Mouse (Mus musculus) testis, postnatal 10 days (tissue): ENCODE data around the gene Xpnpep2.

Experiments
- DNase-seq: peaks from one replicate; pipeline ENCODE4 v3.0.0; 2021; ENCODE audit warnings: low spot score

Xpnpep2 gene

DNA sequence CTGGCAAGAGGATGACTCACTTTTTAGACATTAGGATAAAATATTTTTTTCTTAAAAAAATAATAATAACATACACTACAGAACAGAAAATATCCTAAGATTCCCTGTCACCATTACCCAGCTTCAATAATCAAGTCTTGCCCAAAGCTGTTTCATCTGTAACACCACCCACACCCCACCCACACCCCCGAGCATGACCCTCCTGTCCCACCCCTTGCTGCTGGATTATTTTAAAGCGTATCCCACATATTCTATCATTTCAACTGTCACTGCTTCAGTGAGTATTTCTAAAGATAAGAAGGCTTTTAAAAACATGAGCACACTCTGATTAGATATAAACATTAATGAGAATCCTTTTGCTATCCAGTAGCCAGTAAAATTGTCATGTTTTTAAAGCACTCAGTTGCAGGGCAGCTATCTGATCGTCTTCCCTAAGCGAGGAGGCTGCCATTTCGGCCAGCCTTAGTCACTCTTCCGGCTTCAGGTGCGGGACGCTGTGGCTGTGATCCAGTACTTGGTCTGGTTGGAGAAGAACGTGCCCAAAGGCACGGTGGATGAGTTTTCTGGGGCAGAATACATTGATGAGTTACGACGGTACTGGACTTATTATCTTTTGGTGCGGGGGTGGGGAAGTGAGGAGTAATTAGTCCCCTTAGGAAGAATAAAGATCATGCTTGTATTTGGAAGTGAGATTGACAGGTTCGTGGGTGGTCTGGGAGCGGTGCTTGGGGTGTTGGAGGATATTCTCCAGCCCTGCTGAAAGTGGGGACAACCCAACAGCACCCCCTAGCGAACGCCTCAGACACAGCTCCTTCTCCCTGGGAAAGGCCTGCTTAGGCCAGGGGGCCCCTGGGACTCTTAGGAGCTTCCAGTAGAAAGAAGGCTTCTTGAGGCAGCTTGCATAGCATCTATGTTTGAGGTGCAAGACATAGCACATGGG is 15.9 kb downstream of the Xpnpep2 start:
- peak; percentile 78 for DNase-seq

DNA sequence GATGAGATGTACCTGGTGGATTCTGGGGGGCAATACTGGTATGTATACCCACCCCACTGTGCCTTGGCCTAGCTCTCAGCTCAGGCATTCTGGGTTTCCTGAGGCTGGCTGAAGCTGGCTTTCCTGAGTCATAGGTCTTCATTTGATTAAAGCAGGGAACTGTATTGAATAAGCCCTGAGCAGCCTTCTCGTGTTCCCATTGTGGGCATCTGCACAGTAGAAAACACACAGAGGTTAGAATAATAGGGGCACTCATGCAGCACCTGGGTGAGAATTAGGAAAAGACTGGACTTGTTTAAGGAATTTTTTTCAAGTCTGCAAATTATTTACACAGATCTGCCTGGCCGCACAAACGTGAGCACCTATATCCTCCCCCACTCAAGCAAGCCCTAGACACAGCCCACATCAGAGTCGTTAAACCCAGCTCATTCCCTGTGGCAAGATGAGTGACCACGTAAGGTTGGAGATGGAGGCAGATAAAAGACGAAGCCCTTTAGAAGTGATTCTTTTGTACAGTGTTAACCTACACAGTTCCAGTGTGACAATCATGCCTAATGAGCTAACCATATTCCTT is 18.5 kb downstream of the Xpnpep2 start:
- DNase-seq: no peak

DNA sequence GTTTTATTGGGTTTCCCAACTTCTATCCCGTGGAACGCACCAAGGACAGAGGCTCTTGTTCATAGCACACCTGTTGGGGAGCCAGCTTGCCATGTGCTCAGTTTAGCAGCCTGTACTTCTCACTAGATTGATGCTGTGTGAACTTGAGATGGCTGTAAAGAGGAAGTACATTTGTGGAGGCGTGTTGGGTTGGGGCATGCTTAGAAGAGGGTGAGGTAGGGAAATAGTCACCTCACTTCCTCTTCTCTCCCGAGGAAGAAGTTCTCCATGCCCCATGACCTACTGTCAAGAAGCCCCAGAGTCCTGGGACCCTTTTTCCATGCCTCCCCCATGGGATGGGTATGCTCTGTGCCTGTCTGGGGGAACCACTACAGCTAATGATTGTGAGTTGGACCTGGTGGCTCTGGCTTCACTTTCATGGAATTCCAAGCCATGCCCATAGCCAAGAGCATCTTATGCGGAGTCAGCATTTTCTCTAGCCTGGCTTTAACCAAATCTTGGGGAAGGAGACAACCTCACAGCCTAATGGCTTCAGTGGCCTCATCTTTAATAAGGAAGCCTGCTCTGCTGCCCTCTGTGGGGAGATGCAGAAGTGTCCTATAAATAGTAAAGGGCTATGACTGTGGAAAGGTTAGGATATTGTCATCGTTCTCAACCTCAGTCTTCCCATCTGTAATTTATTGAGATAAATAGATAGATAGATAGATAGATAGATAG is 19.1 kb downstream of the Xpnpep2 start:
- no peak for DNase-seq

- DNase-seq: no peak
Observed at GRCm38 (mm10) chrX:48129167-48129566, 20.6 kb downstream of the Xpnpep2 start.

GRCm38 (mm10) chrX:48136935-48137334 is 28.4 kb downstream of the Xpnpep2 start:
- DNase-seq: no peak

GRCm38 (mm10) chrX:48138011-48138410 is 29.5 kb downstream of the Xpnpep2 start:
- no peak for DNase-seq

- no peak for DNase-seq
Observed at GRCm38 (mm10) chrX:48138539-48139275, 30.2 kb downstream of the Xpnpep2 start.

- DNase-seq: no peak
Observed at GRCm38 (mm10) chrX:48139368-48140285, 31.1 kb downstream of the Xpnpep2 start.

- DNase-seq: no peak
Observed at GRCm38 (mm10) chrX:48140286-48140877, 31.9 kb downstream of the Xpnpep2 start.

DNA sequence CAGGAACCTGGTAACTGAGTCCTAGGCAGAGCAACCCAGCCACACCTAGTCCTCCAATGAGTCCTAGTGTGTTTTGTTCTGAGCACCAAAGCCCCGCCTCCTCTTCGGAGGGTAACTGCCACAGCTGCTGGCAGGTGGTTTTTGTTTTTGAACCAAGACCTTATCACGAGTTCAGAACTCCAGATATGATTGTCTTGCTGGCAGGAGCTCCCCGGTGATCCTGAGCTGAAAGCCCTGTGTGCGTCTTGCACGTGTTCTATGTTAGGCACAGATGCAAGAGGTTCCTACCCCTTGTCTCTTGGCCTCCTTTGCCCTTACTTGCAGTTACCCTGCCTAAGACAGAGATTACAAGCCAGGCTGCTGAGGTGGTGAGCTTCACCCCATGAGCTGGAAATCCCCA is 33.0 kb downstream of the Xpnpep2 start:
- DNase-seq: no peak

GRCm38 (mm10) chrX:48143415-48144335 is 35.1 kb downstream of the Xpnpep2 start:
- DNase-seq: no peak

GRCm38 (mm10) chrX:48146262-48146661 is 37.7 kb downstream of the Xpnpep2 start, which contains the start of gene Sash3:
Gene Sash3, plus strand, starts transcription at chrX:48146436.
- no peak for DNase-seq

DNA sequence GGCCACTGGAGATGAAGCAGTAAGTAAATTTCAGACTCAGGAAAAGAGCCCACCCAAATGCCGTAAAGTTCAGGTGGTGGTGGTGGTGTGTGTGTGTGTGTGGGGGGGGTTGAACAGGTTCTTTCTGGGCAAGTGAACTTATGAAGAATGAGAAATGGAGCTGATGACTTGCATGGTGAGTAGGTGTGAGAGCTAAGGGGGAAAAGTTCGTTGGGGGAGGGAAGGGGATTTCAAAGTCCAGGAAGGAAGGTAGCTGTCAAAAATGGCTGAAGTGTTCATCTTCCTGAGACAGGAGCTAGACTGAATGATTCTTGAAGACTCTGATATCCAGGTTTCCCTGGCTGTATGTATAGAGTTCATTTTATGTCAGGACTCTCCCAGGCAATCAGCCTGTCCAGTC is 38.7 kb downstream of the Xpnpep2 start:
- no peak for DNase-seq

- no peak for DNase-seq
Observed at GRCm38 (mm10) chrX:48147741-48148186, 39.2 kb downstream of the Xpnpep2 start.

- DNase-seq: no peak
Observed at GRCm38 (mm10) chrX:48152106-48152505, 43.6 kb downstream of the Xpnpep2 start.

DNA sequence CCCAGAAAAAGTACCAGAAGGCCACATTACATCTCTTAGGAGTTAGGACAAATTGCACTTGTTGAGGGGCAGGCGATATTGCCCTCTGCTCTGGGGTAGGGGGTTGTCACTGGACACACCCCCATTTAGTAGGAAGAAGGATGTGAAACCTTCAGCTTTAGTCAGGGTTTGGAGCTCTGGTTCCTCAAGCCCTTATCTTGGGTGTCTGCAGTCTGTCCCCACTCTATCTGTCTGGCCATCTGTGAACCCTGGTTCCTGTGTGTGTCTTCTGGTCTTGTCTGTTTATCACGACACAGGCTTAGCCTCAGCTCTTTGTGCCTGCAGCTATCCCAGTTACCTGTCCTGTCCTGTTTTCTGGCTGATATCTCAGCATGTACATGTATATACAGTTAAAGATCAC is 44.9 kb downstream of the Xpnpep2 start:
- no peak for DNase-seq

DNA sequence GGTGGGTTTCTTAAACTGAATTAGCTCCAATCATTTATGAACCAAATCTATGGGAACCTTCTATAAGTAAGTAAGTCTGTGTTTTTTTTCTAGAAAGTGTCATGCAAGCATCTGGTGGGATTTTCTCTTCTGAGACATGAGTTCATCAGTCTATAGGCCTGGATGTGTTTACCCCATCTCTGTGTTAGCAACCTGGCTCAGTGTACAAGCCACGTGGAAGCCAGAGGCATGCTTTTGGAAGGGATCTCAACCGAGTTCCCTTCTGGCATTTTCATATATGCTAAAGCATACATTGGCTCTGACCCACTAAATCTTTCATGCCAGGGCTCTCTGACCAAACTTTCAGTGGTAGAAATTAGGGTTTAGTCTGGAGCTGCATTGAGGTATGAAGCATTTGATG is 45.4 kb downstream of the Xpnpep2 start:
- no peak for DNase-seq

- no peak for DNase-seq
Observed at GRCm38 (mm10) chrX:48155489-48155888, 47.0 kb downstream of the Xpnpep2 start.

DNA sequence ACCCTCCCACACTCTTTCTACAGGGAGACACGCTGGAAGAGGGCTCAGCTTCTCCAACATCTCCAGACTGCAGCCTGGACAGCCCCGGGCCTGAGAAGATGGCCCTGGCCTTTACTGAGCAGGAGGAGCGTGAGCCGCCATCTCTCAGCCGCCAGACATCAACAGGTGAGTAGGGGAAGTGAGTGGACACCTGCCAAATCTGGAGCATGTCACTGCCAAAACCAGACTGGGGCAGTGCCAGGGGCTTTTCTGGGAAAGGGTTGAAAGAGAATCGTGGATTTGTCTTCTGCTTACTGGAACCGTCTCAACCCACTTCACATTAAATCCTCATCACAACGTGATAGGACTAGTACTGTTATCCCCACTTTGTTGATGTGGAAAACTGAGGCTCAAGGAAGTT is 48.9 kb downstream of the Xpnpep2 start:
- no peak for DNase-seq
